Mouse (Mus musculus) E14TG2a.4 (cell line): ENCODE measurements around the gene Wdhd1.

Experiments
- CTCF ChIP-seq: conservative IDR thresholded peaks from 2 replicates; pipeline ENCODE4 v1.5.1; 2014; ENCODE audit warnings: low read length
- POU5F1 ChIP-seq: IDR thresholded peaks from 2 replicates; pipeline ENCODE4 v1.6.1; 2014; ENCODE audit warnings: low read length, borderline replicate concordance

- no peak for TF ChIP-seq CTCF
- TF ChIP-seq POU5F1 = no peak
These were observed 79.3 kb downstream of the Wdhd1 start for GRCm38 (mm10) chr14:47197340-47197739.
